Mouse (Mus musculus) gastrocnemius, postnatal 14 days (tissue): ENCODE data around the gene Spata1. TPM values are rescaled to one million over a fixed set of nuclear protein-coding genes. Genes with fewer than 3 reads are reported as not detected.

Experiments used
- DNase-seq: peaks from one replicate; pipeline ENCODE4 v3.0.0; 2021; ENCODE audit warnings: mixed read lengths
- intact Hi-C: fragments of 180-260 bp; cut with DNase I; formaldehyde crosslinking; loops from one replicate; pipeline ENCODE4 v1.15.1; 2025; ENCODE audit warnings: low total_unique reads
- long read RNA-seq, 2 experiments: library from polyadenylated mRNA; stranded (forward); transcript quantifications; one replicate each; pipeline ENCODE4 v2.0.0; 2021
- total RNA-seq, 2 experiments: library from RNA; stranded (reverse); gene quantifications; 2 replicates each; pipeline ENCODE4 v1.2.3; 2021

The Spata1 gene
- 1 to 10 TPM; 2.5 to 3.7 TPM for total RNA-seq
- long read RNA-seq, experiment 1, partial matches to known transcripts, result 0 of 1 reads
- long read RNA-seq, experiment 1, other reads (novel, unspliced or antisense), result 1 of 1 reads
- long read RNA-seq, experiment 2, partial matches to known transcripts, result 0 of 4 reads
- long read RNA-seq, experiment 2, other reads (novel, unspliced or antisense), result 4 of 4 reads

GRCm38 (mm10) chr3:146499431-146500002, at the start of gene Spata1, which contains the start of gene Gng5:
Spata1 (minus strand) TSS chr3:146499753.
Gng5 (plus strand) TSS chr3:146499807.
- peak; percentile 89 for DNase-seq
- intact Hi-C loops, result no loop called here

- no peak for DNase-seq
Observed at GRCm38 (mm10) chr3:146543632-146544031, 44.1 kb upstream of the Spata1 start.

GRCm38 (mm10) chr3:146540521-146541273, 41.1 kb upstream of the Spata1 start:
- intact Hi-C loops, result no loop called here
- no peak for DNase-seq

More at GRCm38 (mm10) chr3:146543632-146544031, 44.1 kb upstream of the Spata1 start:
- intact Hi-C loops, result no loop called here

DNA sequence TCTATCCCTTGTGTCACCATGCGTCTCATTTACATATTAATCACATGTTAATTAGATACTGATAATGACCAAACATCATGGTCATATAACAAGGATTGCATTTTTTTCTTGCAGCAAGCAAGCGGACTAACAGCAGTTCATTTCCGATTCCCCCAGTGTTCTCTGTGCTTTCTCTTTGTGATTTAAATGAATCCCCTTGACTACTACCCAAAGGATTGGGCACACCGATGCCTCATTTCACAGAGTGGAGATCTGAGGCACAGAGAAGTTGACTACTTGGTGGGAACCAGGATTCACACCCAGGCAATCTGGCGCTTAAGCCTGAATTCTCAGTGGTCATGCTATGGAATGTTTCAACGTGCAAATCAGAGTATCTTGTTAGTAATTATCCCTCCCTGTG, 35.4 kb upstream of the Spata1 start:
- no peak for DNase-seq
- intact Hi-C loops, result no loop called here

- no peak for DNase-seq
- intact Hi-C loops, result no loop called here
Observed at GRCm38 (mm10) chr3:146528335-146528734, 28.8 kb upstream of the Spata1 start.

GRCm38 (mm10) chr3:146521652-146522020, 22.1 kb upstream of the Spata1 start:
- no peak for DNase-seq
- intact Hi-C loops, result no loop called here

- DNase-seq, result peak; percentile 88
- intact Hi-C loops, result no loop called here
Observed at GRCm38 (mm10) chr3:146520798-146521651, 21.5 kb upstream of the Spata1 start, which contains the start of gene Rpf1. Rpf1 (minus strand) TSS chr3:146521429.

GRCm38 (mm10) chr3:146520226-146520797, 20.8 kb upstream of the Spata1 start:
- intact Hi-C loops, result no loop called here
- DNase-seq, result no peak

DNA sequence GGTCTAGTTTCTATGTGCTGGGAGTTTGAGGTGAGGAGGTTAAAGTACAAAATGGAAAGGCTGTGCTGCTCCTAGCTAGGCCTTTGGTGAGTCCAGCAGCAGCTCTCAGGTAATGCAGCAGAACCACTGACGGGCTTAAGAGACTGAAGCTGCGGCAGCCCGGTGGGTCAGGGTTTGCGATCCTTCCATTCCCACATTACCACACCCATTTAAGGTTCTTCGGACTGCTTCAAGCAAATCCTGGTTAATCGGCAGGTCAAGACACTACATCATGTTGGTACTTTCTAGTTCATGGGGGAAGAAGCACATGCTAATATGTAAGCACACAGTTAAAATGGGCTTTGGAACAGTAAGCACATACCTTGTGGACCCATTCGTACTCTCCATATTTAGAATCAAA, 7.2 kb upstream of the Spata1 start:
- DNase-seq, result no peak
- intact Hi-C loops, result no loop called here

GRCm38 (mm10) chr3:146501601-146502123, 2.1 kb upstream of the Spata1 start:
- intact Hi-C loops, result no loop called here

DNA sequence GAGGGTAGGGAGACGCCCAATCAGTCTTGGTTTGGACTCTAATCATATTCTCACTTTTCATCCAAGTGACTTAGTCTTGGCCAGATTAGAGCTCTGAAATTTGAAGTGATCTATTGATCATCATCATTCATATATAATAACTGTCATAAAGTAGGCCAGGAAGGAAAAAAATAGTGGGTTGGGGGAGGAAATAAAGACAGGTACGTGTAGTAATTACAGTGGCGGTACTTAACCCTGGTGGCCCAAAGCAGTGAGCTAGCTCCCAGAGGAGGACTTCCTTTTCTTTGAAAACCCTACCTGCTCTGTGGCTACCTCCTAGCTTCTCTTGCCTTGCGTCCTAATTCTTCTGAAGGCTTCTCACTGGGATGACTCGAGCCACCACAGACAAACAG, 1.3 kb upstream of the Spata1 start:
- intact Hi-C loops, result no loop called here
- no peak for DNase-seq

More at GRCm38 (mm10) chr3:146501601-146502123, 2.1 kb upstream of the Spata1 start:
- no peak for DNase-seq

DNA sequence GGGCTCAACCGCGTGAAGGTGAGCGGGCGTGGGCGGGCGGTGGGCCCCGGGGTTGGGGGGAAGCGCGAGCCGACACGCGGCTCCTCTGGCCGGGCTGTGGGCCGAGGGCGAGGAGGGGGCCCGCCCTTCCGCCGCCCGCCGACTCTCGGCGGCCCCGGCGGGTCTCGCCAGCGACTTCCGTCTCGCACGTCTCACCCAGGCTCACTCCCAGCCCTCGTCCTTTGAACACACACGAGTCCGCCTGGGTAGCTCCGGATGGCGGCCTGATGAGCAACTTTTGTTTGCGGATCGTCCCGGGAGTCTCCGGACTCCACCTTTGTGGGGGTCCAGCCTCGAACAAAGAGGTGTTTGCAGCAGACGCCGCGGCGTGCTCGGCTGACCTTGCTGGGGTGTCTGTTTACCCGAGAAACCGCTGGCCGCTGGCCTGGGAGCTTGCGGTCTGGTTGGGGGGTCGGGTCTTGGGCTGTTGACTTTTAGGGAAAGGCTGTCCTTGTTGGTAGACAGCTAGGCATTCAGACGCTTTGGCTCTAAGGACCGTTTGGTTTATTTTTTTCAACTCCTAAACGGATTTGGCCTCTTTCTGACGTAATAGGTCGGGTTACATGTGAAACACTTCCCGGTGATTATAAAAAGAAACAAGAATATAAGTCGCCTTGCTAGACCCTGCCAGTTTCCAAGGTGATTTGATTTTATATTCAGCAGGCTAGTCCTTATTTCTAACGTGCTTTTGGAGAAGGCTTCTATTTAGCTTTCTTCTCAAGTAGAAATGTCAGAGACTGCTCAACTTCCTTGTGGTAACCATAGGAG, 653 bp upstream of the Spata1 start:
- intact Hi-C loops, result no loop called here
- DNase-seq, result peak; percentile 61

DNA sequence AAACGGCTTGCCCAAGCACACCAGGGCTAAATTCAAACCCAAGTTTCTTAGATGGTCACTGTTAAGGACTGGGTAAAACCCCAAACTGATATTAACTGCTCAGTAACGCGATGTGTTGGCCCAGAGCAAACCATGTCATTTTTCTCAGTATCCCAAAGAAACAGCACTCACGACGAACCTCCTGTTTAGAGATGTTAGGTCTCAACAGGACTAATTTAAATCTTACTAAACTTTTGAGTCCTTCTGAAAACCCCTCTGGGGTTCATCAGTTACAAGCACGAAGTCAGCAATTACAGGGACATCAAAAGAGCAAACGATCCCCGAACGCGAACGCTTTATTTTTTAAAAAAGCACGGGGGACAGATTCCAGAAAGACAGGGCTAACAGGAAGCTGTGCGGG, 564 bp downstream of the Spata1 start:
- DNase-seq, result no peak
- intact Hi-C loops, result no loop called here

GRCm38 (mm10) chr3:146494941-146495340, 4.6 kb downstream of the Spata1 start:
- DNase-seq, result no peak
- intact Hi-C loops, result no loop called here

GRCm38 (mm10) chr3:146486464-146486863, 13.1 kb downstream of the Spata1 start:
- no peak for DNase-seq
- intact Hi-C loops, result no loop called here

GRCm38 (mm10) chr3:146482044-146482443, 17.5 kb downstream of the Spata1 start:
- intact Hi-C loops, result loop anchor here (5.0 kb wide), 1 partner anchor 150 kb away; no protein-coding TSS in a partner anchor
- DNase-seq, result no peak

- intact Hi-C loops, result no loop called here
- no peak for DNase-seq
Observed at GRCm38 (mm10) chr3:146474428-146474827, 25.1 kb downstream of the Spata1 start.

DNA sequence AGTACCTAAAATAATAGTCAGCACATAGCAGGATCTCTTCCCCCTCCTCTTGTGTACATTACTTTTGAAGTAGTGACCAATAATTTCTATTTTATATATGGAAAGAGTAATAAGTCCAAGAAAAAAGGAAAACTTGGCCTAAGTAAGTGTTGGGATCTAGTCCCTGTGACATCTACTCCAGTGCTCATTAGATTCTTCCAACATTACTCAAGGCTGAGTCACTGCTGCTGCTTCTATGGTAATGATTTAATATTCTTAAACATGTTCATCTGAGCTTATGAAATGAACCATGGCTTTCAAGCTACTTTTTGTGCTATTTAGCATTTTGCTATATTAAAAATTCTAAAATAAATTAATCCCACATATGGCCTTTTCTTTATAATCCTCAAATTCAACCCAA, 25.8 kb downstream of the Spata1 start:
- intact Hi-C loops, result no loop called here
- no peak for DNase-seq
